Mouse (Mus musculus): ENCODE results near the gene Mpped1.

DNA sequence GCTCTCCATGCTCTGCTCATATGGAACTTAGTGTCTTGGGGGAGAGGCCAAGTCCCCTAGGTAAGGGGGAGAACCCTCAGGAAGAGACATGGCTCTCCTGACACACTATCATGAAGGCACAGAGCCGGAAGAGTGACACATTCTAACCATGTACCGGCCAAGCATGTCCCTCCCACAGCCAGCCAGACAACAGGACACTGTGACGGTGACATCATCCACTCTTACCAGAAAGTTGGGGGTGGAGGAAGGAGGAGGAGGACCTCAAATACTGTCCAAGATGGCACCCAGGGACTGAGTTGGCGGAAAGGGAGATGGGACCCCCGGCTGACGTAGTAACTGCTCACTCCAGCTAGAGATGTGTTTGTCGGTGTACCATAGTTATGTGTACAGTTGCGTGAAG lies 104.6 kb downstream of the Mpped1 start:
- TF ChIP-seq ZC3H11A (IDR thresholded peaks at IDR 0.05; ENCODE audit: borderline replicate concordance, low read depth, low read length) (no peak), ZNF384 (IDR thresholded peaks at IDR 0.05; ENCODE audit: low read depth, low read length) (no peak)
